Comparison of ENCODE assay signal across 14 mouse cellular contexts in the genomic region with DNA sequence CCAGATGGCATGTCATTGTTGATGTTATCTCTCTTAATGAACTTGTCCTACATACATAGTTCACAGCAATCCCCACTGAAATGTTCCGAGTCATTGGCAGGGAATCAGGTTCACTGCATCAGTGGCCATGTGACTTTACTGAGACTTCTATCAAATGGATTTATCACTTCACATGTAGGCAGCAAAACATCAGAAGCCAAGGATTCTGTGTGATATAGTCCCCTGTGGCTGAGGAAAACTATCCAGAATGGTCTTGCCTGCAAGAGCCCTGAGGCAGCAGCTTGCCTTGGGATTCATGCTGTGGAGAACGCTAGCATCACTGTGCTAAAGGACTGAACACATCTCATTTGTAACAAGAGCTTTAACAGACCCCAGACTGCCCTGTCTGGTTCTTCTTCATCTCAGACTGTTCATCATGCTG.
A peak's percentile ranks its signal among the peaks of the same experiment; 100 is the strongest.
DNase-seq lines count a peak whose midpoint lies in the region; ATAC-seq and TF ChIP-seq lines count a peak whose summit lies in the region.
"Had no signal": no experiment of that assay in that cellular context is flagged by ENCODE, and none has a peak within 500 bp of the region (broad histone marks: within the 10 kb centered on the region; RNA-seq: fewer than 3 reads in every experiment).

No protein-coding gene starts in this region.

- H3K9ac ChIP-seq in forebrain, embryonic 15.5 days (replicated peaks) = no peak overlapping the region
- no peak overlapping the region for H3K9ac ChIP-seq in midbrain, embryonic 12.5 days (replicated peaks)
- H3K9ac ChIP-seq in midbrain, embryonic 11.5 days (ENCODE audit: low read length) = no peak overlapping the region
- H3K9ac ChIP-seq in midbrain, postnatal 0 days (replicated peaks; ENCODE audit: low read length, poor library complexity, severe bottlenecking) = no peak overlapping the region

- peaks cover 8% of the 10 kb centered on the region; the same call in 1 of the 2 replicates for H3K4me1 ChIP-seq in forebrain, embryonic 15.5 days
- no peaks in the 10 kb centered on the region for H3K4me1 ChIP-seq in forebrain, embryonic 10.5 days
- no peaks in the 10 kb centered on the region for H3K4me1 ChIP-seq in midbrain, embryonic 12.5 days
- no peaks in the 10 kb centered on the region for H3K4me1 ChIP-seq in midbrain, embryonic 11.5 days (ENCODE audit: control insufficient read depth, insufficient read depth, low read length)
- no peaks in the 10 kb centered on the region for H3K4me1 ChIP-seq in midbrain, postnatal 0 days (ENCODE audit: insufficient read depth, low read length)

- no peak for DNase-seq in forebrain, embryonic 10.5 days (ENCODE audit: extremely low spot score, low spot score)
- no peak for DNase-seq in midbrain, embryonic 11.5 days (ENCODE audit: low spot score, missing footprints)
- peak; percentile 3 for DNase-seq in cerebellum, postnatal 36 days
- DNase-seq in midbrain, postnatal 0 days (ENCODE audit: low spot score) = peak; percentile 71
- DNase-seq in embryo, embryonic 10 days (ENCODE audit: low spot score) = no peak
- DNase-seq: embryo, embryonic 11 days; gastrocnemius, postnatal 36 days; kidney, postnatal 36 days; liver; lung, postnatal 14 days; thymus, postnatal 4 days had no signal

- no peak overlapping the region for H3K4me3 ChIP-seq in forebrain, embryonic 15.5 days
- no peak overlapping the region for H3K4me3 ChIP-seq in forebrain, embryonic 10.5 days
- H3K4me3 ChIP-seq in midbrain, embryonic 12.5 days = no peak overlapping the region
- no peak overlapping the region for H3K4me3 ChIP-seq in midbrain, embryonic 11.5 days (ENCODE audit: low read depth, low read length)
- H3K4me3 ChIP-seq in midbrain, postnatal 0 days (ENCODE audit: low read depth, low read length) = no peak overlapping the region

- 47% methylated on average over 2 of the region's 2 CpGs for WGBS in forebrain, embryonic 15.5 days
- 72% methylated on average over 2 of the region's 2 CpGs for WGBS in forebrain, embryonic 10.5 days
- 76% methylated on average over 2 of the region's 2 CpGs for WGBS in midbrain, embryonic 12.5 days
- WGBS in midbrain, embryonic 11.5 days = 78% methylated on average over 2 of the region's 2 CpGs
- WGBS in midbrain, postnatal 0 days = 55% methylated on average over 2 of the region's 2 CpGs

- H3K9me3 ChIP-seq in forebrain, embryonic 15.5 days = no peaks in the 10 kb centered on the region
- H3K9me3 ChIP-seq in forebrain, embryonic 10.5 days = peaks cover 4% of the 10 kb centered on the region; the same call in 1 of the 2 replicates
- H3K9me3 ChIP-seq in midbrain, embryonic 12.5 days = no peaks in the 10 kb centered on the region
- H3K9me3 ChIP-seq in midbrain, embryonic 11.5 days (ENCODE audit: control insufficient read depth, low read length) = no peaks in the 10 kb centered on the region; the same call in 1 of the 2 replicates
- H3K9me3 ChIP-seq in midbrain, postnatal 0 days (ENCODE audit: low read length) = no peaks in the 10 kb centered on the region

- peak overlapping the region; percentile 69 for H3K27ac ChIP-seq in forebrain, embryonic 15.5 days (replicated peaks)
- no peak overlapping the region for H3K27ac ChIP-seq in forebrain, embryonic 10.5 days
- H3K27ac ChIP-seq in midbrain, embryonic 12.5 days (replicated peaks) = no peak overlapping the region
- H3K27ac ChIP-seq in midbrain, embryonic 11.5 days (ENCODE audit: low read depth, low read length) = no peak overlapping the region
- no peak overlapping the region for H3K27ac ChIP-seq in midbrain, postnatal 0 days (ENCODE audit: low read depth, low read length)

- no peaks in the 10 kb centered on the region for H3K36me3 ChIP-seq in forebrain, embryonic 15.5 days
- H3K36me3 ChIP-seq in forebrain, embryonic 10.5 days (replicated peaks) = no peaks in the 10 kb centered on the region
- H3K36me3 ChIP-seq in midbrain, embryonic 12.5 days = no peaks in the 10 kb centered on the region
- H3K36me3 ChIP-seq in midbrain, embryonic 11.5 days (ENCODE audit: control insufficient read depth, insufficient read depth, low read length) = no peaks in the 10 kb centered on the region
- H3K36me3 ChIP-seq in midbrain, postnatal 0 days (ENCODE audit: insufficient read depth, low read length) = no peaks in the 10 kb centered on the region

- no peak overlapping the region for H3K4me2 ChIP-seq in forebrain, embryonic 15.5 days (replicated peaks)
- no peak overlapping the region for H3K4me2 ChIP-seq in midbrain, embryonic 12.5 days (replicated peaks)
- H3K4me2 ChIP-seq in midbrain, embryonic 11.5 days = no peak overlapping the region
- no peak overlapping the region for H3K4me2 ChIP-seq in midbrain, postnatal 0 days (ENCODE audit: low read depth, low read length, poor library complexity, severe bottlenecking)

- peak; percentile 75 for ATAC-seq in forebrain, embryonic 15.5 days (replicated peaks)
- peak; percentile 44; the same call in 1 of the 2 replicates for ATAC-seq in midbrain, embryonic 12.5 days (ENCODE audit: low FRiP score, low read depth)
- ATAC-seq in midbrain, embryonic 11.5 days (ENCODE audit: low FRiP score) = no peak
- peak; percentile 65; the same call in 1 of the 2 replicates for ATAC-seq in midbrain, postnatal 0 days (ENCODE audit: low FRiP score)
- ATAC-seq: CD4-positive, CD25-positive, alpha-beta regulatory T cell, adult 4 months had no signal

- no peak for TF ChIP-seq CTCF in midbrain, postnatal 0 days (IDR thresholded peaks at IDR 0.05)

- no peaks in the 10 kb centered on the region for H3K27me3 ChIP-seq in forebrain, embryonic 15.5 days
- H3K27me3 ChIP-seq in forebrain, embryonic 10.5 days (ENCODE audit: poor library complexity, severe bottlenecking) = no peaks in the 10 kb centered on the region
- no peaks in the 10 kb centered on the region for H3K27me3 ChIP-seq in midbrain, embryonic 12.5 days
- no peaks in the 10 kb centered on the region for H3K27me3 ChIP-seq in midbrain, embryonic 11.5 days (ENCODE audit: control insufficient read depth, insufficient read depth, low read length)
- no peaks in the 10 kb centered on the region for H3K27me3 ChIP-seq in midbrain, postnatal 0 days (ENCODE audit: insufficient read depth, low read length)

Comparison
In these comparisons a context has a peak if more than half of its experiments do, and no peak if none do; other contexts are left out.
1. DNase-seq: peak in cerebellum, postnatal 36 days (2 of 2) and midbrain, postnatal 0 days (single experiment); none in forebrain, embryonic 10.5 days (single experiment), midbrain, embryonic 11.5 days (single experiment) and embryo, embryonic 10 days (single experiment).